Mouse (Mus musculus) E14TG2a.4 (cell line): Measurements from ENCODE around the gene Osbpl2.

Experiments
- H3K27me3 ChIP-seq: 2 replicates; pipeline ENCODE4 v1.6.1; 2014; ENCODE audit warnings: low read length, control low read depth; ENCODE audit not compliant: insufficient read depth
- H3K36me3 ChIP-seq: 2 replicates; pipeline ENCODE4 v1.6.1; 2014; ENCODE audit warnings: low read length, control low read depth; ENCODE audit not compliant: insufficient read depth
- H3K4me1 ChIP-seq: replicated peaks from 2 replicates; pipeline ENCODE4 v1.6.1; 2014; ENCODE audit warnings: low read depth, low read length, control low read depth
- H3K4me3 ChIP-seq: replicated peaks from 2 replicates; pipeline ENCODE4 v1.5.1; 2014; ENCODE audit warnings: mild to moderate bottlenecking, low read length
- H3K9me3 ChIP-seq: 2 replicates; pipeline ENCODE4 v1.6.1; 2014; ENCODE audit warnings: low read length, control low read depth
- CTCF ChIP-seq: conservative IDR thresholded peaks from 2 replicates; pipeline ENCODE4 v1.5.1; 2014; ENCODE audit warnings: low read length
- NANOG ChIP-seq: IDR thresholded peaks from 2 replicates; pipeline ENCODE4 v1.6.1; 2014; ENCODE audit warnings: borderline replicate concordance, low read length, mixed read lengths
- POU5F1 ChIP-seq: IDR thresholded peaks from 2 replicates; pipeline ENCODE4 v1.6.1; 2014; ENCODE audit warnings: low read length, borderline replicate concordance

Osbpl2 gene

GRCm38 (mm10) chr2:180118661-180119438 is at the start of gene Osbpl2:
TSS of gene Osbpl2 (plus strand) at chr2:180119306.
- TF ChIP-seq CTCF (no peak), POU5F1 (no peak), NANOG (no peak)
- peak within 1 kb of the TSS; percentile 95 for H3K4me3 ChIP-seq
- peaks cover 4% of the 10 kb centered on the region; the same call in 1 of the 2 replicates for H3K27me3 ChIP-seq
- H3K36me3 ChIP-seq, result no peaks in the 10 kb centered on the region
- peaks cover 56% of the 10 kb centered on the region for H3K4me1 ChIP-seq
- no peaks in the 10 kb centered on the region for H3K9me3 ChIP-seq

- TF ChIP-seq CTCF (no peak), NANOG (no peak), POU5F1 (no peak)
- peak overlapping the region; percentile 91 for H3K4me3 ChIP-seq
These were observed 49.2 kb upstream of the Osbpl2 start for GRCm38 (mm10) chr2:180069770-180070480.

DNA sequence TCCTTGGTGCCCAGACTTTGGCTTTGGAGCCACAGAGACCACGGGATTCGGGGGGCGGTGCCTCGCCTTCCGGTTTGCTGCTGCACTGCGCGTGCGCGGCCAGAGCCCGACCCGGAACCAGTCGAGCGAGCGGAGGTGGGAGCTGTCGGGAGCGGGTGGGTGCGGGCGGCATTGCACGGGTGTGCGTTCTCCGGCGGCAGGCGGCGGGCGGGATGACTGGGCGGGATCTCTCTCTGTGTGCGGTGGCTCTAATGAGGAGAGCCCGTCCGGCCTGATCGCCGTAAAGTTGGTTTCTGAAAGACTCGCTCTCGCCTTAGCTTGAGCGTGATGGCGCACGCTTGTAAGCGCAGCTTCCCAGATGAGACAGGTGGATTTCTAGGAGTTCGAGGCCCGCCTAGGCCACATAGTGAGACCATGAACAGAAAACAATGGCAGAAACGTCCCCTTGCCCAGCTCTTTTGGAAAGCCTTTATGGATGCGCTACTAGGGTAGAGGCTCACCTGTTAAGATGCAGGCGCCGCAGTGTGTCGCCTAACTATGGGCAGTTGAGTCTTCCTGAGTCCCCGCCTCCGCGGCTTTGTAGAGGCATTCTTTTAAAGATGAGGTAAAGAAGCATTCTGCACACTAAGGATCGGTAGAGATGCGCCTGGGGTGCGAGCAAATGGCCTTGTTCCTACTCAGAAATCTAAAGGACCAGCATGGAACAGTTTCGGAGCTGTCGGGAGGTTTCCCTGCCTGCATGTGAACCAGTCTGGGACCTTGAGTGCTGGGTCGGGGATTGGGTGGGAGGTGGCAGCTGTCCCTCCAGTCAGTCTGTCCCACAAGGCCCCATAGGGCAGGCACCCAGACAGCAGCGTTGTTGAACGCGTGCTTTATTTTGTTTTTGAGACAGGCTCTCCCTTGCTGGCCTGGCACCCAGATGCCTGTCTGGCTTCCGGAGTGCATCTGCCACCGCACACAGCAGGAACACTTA is 48.3 kb upstream of the Osbpl2 start, which contains the start of gene Mtg2:
Gene Mtg2, plus strand, starts transcription at position 108 of the 973 bp plus-strand sequence.
- H3K27me3 ChIP-seq, result no peaks in the 10 kb centered on the region
- peaks cover 52% of the 10 kb centered on the region for H3K36me3 ChIP-seq
- peak within 1 kb of the TSS; percentile 91 for H3K4me3 ChIP-seq
- no peaks in the 10 kb centered on the region for H3K9me3 ChIP-seq
- TF ChIP-seq NANOG (no peak), CTCF (no peak), POU5F1 (no peak)
- H3K4me1 ChIP-seq, result peaks cover 31% of the 10 kb centered on the region

More at GRCm38 (mm10) chr2:180069770-180070480, 49.2 kb upstream of the Osbpl2 start:
- Histone ChIP-seq H3K36me3 (peaks cover 48% of the 10 kb centered on the region), H3K4me1 (peaks cover 29% of the 10 kb centered on the region), H3K9me3 (no peaks in the 10 kb centered on the region), H3K27me3 (no peaks in the 10 kb centered on the region)

GRCm38 (mm10) chr2:180071671-180072070 is 47.4 kb upstream of the Osbpl2 start:
- Histone ChIP-seq H3K36me3 (peaks cover 52% of the 10 kb centered on the region), H3K4me1 (peaks cover 40% of the 10 kb centered on the region), H3K27me3 (no peaks in the 10 kb centered on the region), H3K4me3 (peak overlapping the region; percentile 91), H3K9me3 (no peaks in the 10 kb centered on the region)
- TF ChIP-seq CTCF (no peak), POU5F1 (no peak), NANOG (no peak)

GRCm38 (mm10) chr2:180072886-180073285 is 46.2 kb upstream of the Osbpl2 start:
- Histone ChIP-seq H3K4me1 (peaks cover 52% of the 10 kb centered on the region), H3K9me3 (no peaks in the 10 kb centered on the region), H3K27me3 (no peaks in the 10 kb centered on the region), H3K36me3 (peaks cover 52% of the 10 kb centered on the region), H3K4me3 (no peak overlapping the region)
- TF ChIP-seq CTCF (no peak), POU5F1 (no peak), NANOG (no peak)

GRCm38 (mm10) chr2:180077622-180078021 is 41.5 kb upstream of the Osbpl2 start:
- no peaks in the 10 kb centered on the region for H3K27me3 ChIP-seq
- H3K36me3 ChIP-seq, result peaks cover 74% of the 10 kb centered on the region
- no peak for TF ChIP-seq NANOG
- TF ChIP-seq CTCF, result no peak
- no peak for TF ChIP-seq POU5F1
- H3K9me3 ChIP-seq, result no peaks in the 10 kb centered on the region
- H3K4me3 ChIP-seq, result peak overlapping the region; percentile 15; the same call in 1 of the 2 replicates
- H3K4me1 ChIP-seq, result peaks cover 74% of the 10 kb centered on the region

DNA sequence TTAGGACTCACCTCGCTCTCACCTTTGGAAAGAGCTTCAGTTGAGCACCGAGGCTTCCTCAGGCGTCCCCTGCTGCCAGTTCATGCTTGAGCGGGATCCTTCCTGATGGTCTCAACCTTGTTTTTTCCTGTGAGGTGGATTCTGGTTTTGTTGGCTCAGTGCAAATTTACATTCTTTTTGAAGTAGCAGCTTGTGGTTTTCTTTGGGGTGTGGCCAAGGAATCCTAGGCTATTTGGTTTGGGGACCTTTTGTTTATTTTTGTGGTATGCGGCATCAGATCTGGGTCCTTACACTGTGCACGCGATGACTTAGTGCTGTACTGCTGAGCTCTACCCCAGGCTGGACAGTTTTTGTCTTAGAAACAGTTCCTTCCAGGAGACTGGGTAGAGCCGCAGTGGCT is 38.4 kb upstream of the Osbpl2 start:
- no peak overlapping the region for H3K4me3 ChIP-seq
- no peaks in the 10 kb centered on the region for H3K27me3 ChIP-seq
- no peaks in the 10 kb centered on the region for H3K9me3 ChIP-seq
- peaks cover 96% of the 10 kb centered on the region for H3K4me1 ChIP-seq
- TF ChIP-seq POU5F1, result no peak
- TF ChIP-seq NANOG, result no peak
- no peak for TF ChIP-seq CTCF
- H3K36me3 ChIP-seq, result peaks cover 72% of the 10 kb centered on the region
